Mouse (Mus musculus) left cerebral cortex, postnatal 25 days (tissue): Measurements from ENCODE around the gene Capn5. TPM values are rescaled to one million over a fixed set of nuclear protein-coding genes. Genes with fewer than 3 reads are reported as not detected.

ENCODE experiments used
- DNase-seq, 2 experiments: peaks; one replicate each; pipeline ENCODE4 v3.0.0; 2022; ENCODE audit warnings: low spot score in 2 of 2, mixed read lengths in 1 of 2
- intact Hi-C: fragments of 180-260 bp; cut with DNase I; formaldehyde crosslinking; loops from one replicate; pipeline ENCODE4 v1.15.1; 2025
- total RNA-seq, 2 experiments: library from RNA; stranded (reverse); gene quantifications; 2 replicates each; pipeline ENCODE4 v1.2.3; 2021

Capn5 gene
- total RNA-seq, 2 experiments from 2014 or later, result 33.4 to 37.9 TPM

- no peak for DNase-seq
- intact Hi-C loops, result loop anchor here (10.0 kb wide), 1 partner anchor 340 kb away; no protein-coding TSS in a partner anchor
These were observed 93.4 kb downstream of the Capn5 start for GRCm38 (mm10) chr7:98084541-98085293.

- DNase-seq, result no peak
- intact Hi-C loops, result loop anchor here (10.0 kb wide), 1 partner anchor 338 kb away; no protein-coding TSS in a partner anchor
These were observed 95.7 kb downstream of the Capn5 start for GRCm38 (mm10) chr7:98082376-98082775.

GRCm38 (mm10) chr7:98077453-98077852 is 100.6 kb downstream of the Capn5 start:
- DNase-seq, result no peak
- intact Hi-C loops, result no loop called here

- intact Hi-C loops, result loop anchor here (1.0 kb wide), 1 partner anchor 49 kb away; no protein-coding TSS in a partner anchor
These were observed 106.5 kb downstream of the Capn5 start for GRCm38 (mm10) chr7:98071620-98072019.

More at GRCm38 (mm10) chr7:98071620-98072019, 106.5 kb downstream of the Capn5 start:
- peak; percentile 68 to 76 for DNase-seq

Other genes starting within 250 kb of the Capn5 start
- gene Myo7a, start 58.8 kb downstream of the Capn5 start, total RNA-seq, result 10 to 100 TPM in 1 of 2 experiments, 1 to 10 TPM in 1; 9.8 to 11.0 TPM
- under 1 TPM; 0.64 to 0.87 TPM for gene Omp, start 32.8 kb downstream of the Capn5 start, total RNA-seq
- gene B3gnt6, start 21.2 kb upstream of the Capn5 start, total RNA-seq, result under 1 TPM in 1 of 2 experiments, not detected in 1; 0.27 TPM
- 10 to 100 TPM; 20.0 to 26.1 TPM for gene Acer3, start 142.9 kb upstream of the Capn5 start, total RNA-seq
- gene Tsku, start 183.1 kb upstream of the Capn5 start, total RNA-seq, result 1 to 10 TPM; 2.1 to 2.7 TPM